Mouse (Mus musculus): ENCODE data around the gene Mael.

Mael gene

GRCm38 (mm10) chr1:166154162-166155112, 84.1 kb downstream of the Mael start:
- DNase-seq (ENCODE audit: low spot score in 2 of 2): peak; percentile 65 to 79

- peak; percentile 91 to 93 for DNase-seq (ENCODE audit: low spot score in 2 of 2)
Observed at GRCm38 (mm10) chr1:166153351-166154120, 85.0 kb downstream of the Mael start.

GRCm38 (mm10) chr1:166152034-166152433, 86.5 kb downstream of the Mael start:
- no peak for DNase-seq (ENCODE audit: low spot score in 2 of 2)

- DNase-seq (ENCODE audit: low spot score in 2 of 2): no peak
Observed at GRCm38 (mm10) chr1:166151341-166151740, 87.2 kb downstream of the Mael start.

All from frontal cortex, postnatal 36 days (tissue).